Mouse (Mus musculus) CD4-positive helper T cell, adult 2 months (primary cell): ENCODE results near the gene Zdhhc3.

ENCODE experiments used
- DNase-seq: peaks from one replicate; pipeline ENCODE4 v3.0.0-alpha.2; 2012; ENCODE audit warnings: low read depth, missing footprints, low spot score

Zdhhc3 gene

DNA sequence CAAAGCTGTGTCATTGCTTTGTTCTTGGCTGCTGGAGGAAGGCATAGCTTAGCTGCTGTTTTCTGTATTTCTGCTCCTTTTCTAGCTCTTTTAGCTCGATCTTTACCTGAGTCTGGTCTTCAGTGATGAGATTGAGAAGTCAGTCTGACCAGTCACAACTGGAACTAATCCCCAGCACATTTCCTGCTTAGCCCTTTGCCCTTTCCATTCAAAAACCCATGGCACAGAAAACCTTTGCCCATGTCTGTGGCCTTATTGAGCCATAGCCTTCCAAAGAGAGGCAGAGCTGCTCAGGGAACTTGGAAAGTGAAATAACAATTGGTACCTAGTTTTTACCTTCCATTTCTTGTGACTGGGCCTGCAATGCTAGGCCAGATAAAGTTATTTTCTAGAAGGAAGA is 2.6 kb upstream of the Zdhhc3 start:
- DNase-seq: no peak

DNA sequence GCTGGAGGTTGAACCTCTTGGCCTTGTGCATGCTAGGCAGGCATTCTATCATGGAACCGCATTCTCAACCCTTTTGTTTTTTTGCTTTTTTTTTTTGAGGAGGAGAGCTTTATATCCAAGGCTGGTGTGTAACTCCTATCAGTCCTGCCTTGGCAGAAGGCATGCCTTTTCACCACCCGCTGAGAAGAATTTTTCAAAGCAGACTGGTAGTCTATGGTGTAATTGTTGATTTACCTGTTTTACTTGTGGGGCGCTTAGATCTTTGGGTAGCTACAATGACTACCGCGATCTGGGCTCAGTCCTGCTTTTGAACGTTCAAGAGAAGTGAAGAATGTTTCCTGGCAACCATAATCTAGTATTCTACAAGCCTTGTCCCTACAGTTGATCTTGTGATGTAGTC is 926 bp upstream of the Zdhhc3 start:
- no peak for DNase-seq

DNA sequence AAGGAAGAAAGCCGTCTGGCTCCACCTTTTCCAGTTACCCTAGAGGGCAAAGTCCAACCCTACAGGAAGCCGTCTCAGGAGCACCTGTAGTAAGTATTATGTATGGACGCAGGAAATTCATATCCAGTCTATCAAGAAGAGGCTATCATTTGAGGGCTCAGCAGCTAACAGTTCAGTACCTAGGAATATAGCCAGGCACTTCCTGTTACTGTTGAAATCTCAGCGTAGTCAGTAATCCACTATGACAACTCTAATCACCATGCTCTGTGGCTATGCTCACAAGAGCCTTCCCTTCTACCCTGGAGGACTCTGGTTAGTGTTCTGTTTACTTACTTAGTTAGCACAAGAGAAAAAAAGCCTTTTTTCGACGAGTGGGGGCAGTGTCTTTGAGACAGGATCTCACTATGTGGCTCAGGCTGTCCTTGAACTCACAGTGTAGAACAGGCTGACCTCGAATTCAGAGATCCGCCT is 1.2 kb downstream of the Zdhhc3 start:
- peak; percentile 38 for DNase-seq

DNA sequence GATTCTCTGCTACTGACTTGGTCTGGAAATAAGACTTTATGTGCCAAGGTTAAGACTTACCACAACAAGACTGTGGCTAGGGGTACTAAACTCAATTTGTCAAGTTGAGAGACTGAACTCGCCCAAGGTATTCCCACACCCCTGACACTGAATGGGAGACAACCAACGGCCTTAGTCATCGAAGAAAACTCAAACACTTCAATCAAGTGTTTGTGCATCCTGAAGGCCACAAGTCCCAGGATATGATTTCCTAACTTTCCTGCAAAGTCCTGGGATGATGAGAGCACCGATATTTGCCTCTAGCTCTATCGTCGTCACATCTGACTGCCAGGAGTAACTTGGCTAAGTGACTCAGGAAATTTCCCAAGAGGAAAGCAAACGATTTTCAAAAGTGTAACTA is 3.8 kb downstream of the Zdhhc3 start:
- DNase-seq: no peak

DNA sequence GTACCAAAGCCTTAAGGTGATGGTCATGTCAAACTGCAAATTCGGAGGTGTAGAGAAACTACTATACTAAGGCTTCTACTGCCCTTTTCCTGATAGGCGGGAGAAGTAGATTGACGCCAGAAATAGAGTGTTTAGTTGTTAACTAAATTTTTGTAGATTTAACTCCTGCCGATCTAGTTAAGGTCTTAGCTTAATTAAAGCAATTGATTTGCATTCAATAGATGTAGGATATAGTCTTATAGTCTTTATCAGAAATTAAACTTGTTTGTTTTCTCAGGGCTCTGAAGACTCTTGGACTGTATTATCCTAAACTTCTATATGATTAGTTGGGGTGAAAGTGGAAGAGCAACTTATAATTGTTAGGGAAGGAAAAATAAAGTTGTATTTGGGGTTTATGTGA is 5.8 kb downstream of the Zdhhc3 start:
- no peak for DNase-seq

DNA sequence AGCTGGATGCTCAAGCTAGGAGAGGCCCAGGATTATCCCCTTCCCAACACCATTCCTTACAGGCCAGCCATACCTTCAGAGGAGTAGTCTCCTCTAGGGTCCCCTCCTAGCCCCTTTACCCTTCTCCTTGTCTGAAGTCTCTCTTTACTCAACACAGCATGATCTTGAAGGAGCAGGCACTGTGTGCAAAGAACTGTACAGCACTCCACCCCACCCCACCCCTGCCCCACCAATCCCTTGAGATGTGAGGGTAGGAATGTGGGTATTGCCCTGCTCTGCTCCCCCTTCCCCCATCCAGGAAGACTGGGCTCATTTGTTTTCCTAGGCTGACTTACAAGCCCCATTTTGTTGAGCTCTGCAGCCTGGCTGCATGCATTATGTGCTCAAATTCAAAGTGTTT is 8.6 kb downstream of the Zdhhc3 start:
- no peak for DNase-seq

DNA sequence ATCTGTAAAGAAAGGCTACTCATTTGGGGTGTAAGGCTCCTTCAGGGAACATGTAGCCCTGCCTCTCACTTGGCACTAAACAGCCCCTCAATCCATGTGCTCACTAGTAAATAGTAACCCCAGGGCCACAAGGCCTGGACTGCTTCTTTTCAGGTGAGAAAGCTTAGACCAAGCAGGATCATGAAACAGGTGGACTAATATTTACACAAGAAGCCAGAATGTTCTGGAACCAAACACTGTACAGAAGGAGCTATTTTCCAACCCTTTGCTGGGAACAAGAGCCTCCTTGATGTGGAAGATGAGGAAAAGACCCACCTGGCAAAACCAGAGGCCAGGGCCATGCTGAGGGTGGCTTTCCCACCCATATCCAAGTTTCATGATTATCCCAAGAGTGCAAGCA is 9.6 kb downstream of the Zdhhc3 start:
- DNase-seq: no peak

DNA sequence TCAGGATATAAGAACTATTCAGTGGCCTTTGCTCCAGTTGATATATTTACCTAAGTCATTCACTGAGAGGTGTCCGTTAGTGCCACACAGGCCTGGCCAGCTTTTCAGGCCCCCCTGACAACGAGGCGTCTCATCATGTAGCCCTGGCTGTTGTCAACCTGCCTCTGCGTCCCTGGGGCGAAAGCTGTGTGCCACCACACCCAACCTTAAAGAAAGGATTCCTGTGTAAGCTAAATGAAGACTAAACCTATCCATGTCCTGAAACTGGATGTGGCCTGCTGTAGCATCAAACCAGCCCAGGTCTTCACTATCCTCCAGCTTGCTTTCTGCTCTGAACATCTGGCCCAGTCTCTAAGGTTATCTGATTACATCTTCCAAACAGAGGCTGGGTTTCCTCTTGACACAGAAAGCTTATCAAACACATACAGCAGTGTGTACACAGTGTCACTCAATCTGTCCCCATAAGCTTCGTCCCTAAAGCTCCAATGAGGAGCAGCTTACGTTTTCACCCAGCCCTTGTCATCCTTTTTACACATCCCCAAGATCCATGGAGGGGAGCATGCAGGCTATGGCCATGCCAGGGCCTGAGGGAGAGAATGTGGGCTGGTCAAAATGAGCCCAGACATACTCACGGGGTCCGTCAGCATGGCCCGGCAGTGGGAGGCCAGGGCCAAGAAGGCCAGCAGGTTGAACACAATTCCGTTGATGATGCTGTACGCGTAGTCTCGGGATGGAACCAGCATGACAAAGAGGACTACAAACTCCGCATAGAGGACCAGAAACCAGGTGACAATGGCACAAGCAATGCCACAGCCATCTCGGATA is 13.2 kb downstream of the Zdhhc3 start:
- no peak for DNase-seq

DNA sequence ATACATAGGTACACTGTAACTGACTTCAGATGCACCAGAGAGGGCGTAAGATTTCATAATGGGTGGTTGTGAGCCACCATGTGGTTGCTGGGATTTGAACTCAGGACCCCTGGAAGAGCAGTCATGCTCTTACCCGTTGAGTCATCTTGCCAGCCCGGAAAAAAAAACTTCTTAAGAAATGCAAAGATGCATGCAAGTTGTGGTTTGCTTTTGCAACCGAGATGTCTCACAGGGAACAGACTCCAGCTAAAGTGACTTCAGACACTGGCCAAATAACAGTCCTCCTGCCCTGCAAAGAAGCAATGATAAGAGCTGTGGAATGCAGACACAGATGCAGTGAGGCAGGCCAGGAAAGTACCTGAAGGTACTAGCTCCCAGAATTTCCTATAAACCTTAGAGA is 22.2 kb downstream of the Zdhhc3 start:
- DNase-seq: no peak

DNA sequence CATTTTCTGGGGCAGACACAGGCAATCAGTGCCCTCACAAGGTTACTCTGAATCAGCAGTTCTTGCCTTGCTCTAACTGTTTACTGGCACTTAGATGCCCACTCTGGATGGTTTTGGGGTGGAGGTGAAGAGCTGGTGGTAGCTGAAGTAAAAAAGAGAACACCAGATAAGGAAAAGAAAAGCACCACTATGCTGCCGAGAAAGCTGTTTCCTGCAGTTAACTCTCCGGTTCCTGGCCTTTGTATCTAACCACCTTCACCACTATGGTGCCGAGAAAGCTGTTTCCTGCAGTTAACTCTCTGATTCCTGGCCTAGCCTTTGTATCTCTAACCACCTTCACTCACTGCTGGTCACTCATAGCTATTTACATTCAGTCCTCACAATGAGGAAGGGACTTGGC is 25.4 kb downstream of the Zdhhc3 start:
- peak; percentile 30 for DNase-seq

DNA sequence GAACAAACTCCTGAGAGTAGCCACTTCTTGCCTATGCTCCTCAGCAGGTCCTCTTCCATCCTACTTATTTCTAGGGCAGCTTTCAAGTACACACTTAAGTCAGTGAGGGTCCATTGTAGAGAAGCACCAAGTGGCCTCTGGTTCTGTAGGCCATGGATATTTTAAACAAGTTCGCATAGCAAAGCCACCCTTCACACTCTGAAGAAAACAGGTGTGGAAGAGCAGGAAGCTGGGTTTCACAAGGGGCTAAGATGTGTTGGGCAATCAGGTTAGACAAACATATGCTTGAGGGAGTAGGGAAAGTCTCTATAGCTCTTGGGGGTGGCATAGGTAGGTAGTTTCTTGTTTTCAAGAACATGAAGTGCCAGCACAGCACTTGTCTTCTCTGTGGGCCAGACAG is 27.6 kb downstream of the Zdhhc3 start:
- no peak for DNase-seq

DNA sequence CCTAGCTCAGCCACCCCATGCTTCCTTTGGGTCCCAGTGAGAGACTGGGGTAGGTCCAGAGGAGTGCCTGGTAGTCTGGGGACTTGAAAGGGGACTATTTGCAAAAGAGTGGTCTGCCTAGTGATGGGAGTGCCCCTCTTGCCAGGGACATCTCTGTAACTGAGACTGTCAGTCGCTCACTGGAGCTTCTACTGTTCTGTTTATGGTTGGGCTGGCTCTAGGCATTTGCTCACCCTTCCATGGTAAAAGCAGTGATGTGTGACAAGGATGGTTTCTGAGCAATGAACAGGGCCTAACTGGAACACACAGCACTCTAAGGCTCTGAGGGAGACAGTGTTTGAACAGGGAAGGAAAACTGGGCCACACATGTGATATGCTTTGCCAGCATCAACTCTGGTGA is 32.2 kb downstream of the Zdhhc3 start:
- DNase-seq: no peak

DNA sequence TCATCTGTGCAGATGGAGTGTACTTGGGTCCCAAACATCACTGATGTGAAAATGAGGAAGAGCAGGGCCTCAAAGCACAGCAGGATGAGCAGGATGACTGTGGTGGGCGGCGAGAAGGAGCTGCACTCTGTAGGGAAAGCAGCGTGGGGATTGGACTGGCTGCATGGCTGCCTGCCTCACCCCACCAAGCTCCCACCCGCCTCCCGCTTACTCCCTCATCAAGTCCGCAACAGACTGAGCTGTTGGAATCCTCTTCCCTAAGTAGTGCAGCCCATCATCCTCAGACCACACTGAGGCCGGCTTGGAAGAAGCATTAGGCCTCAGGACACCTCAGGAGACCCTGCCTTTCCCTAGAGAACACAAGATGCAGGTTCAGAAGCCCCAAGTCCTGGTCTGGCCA is 32.6 kb downstream of the Zdhhc3 start:
- no peak for DNase-seq

DNA sequence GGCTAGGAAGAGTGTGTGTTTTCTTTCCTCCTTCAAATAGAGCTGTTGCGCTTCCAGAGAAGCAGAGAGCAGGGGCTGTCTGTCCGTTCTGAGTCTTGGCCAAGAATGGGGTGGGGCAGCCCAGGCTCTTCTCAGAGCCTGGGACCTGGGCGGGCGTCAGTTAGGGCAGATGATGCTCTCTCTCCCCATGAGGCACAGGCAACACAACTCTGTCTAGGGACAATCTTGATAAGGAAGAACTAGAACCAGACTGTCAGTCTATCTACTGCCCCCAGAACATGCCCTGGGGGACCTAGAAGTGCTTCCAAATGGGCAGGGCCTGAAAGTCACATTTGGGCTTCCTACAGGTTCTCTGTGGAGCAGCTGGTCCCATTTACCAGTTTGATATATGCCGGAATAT is 33.9 kb downstream of the Zdhhc3 start:
- no peak for DNase-seq

DNA sequence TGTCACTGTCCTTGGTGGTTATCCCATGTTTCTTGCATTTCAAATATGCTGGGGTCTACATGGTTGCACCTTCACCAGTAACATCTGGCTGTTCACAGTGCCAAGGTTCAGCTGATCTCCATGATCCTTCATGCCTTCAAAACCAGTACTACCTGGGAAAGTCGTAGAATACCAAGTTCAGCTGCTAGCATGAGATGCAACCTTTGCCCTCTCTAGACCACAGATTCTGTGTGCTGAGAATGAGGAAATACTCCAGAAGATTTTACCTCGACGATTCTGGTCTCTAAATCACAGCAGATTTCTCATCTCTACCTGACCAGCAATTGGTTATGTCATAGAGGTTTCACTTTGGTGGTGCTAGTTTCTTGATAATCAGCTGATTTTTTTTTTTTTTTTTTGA is 52.8 kb downstream of the Zdhhc3 start:
- DNase-seq: no peak

DNA sequence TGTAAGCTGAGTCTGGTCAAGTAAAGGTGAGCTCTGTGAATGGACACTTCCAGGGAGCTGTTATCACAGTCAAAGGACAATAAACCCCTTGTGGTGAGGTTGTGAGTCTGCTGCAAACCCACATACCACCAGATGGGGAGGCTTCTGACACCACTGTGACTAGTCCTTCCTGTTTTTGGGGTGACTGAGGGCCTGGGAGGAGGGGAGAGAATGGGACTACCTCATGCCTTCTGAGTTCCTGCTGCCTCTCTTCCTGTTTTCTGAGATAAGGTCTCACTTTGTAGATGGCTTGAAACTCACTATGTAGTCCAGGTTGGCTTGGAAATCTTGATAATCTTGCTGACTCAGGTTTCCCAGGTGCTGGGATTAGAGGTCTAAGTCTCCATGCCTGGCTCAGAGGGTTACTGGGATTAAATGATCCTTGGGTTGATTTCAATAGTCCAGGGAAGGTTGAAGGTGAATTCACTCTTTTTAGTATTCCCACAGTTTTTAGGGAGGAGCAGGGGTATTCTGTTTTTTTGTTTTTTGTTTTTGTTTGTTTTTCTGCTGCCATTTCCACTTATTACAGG is 54.2 kb downstream of the Zdhhc3 start:
- peak; percentile 75 for DNase-seq

DNA sequence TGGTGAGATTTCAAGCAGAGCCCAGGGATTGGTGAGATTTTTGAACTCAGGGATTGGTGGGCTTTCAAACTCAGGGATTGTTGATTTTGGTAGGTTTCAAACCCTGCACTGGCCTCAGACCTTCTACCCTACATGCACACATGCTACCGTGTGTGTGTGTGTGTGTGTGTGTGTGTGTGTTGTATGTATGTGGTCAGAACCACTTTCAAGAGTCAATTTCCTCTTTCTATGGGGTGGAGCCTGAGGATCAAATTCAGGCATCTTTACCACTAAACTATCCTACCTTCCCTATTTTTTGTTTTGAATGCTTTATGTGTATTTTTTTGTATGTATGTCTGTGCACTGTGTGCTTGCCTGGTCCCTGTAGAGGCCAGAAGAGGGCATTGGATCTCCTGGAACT is 65.3 kb downstream of the Zdhhc3 start:
- DNase-seq: no peak

DNA sequence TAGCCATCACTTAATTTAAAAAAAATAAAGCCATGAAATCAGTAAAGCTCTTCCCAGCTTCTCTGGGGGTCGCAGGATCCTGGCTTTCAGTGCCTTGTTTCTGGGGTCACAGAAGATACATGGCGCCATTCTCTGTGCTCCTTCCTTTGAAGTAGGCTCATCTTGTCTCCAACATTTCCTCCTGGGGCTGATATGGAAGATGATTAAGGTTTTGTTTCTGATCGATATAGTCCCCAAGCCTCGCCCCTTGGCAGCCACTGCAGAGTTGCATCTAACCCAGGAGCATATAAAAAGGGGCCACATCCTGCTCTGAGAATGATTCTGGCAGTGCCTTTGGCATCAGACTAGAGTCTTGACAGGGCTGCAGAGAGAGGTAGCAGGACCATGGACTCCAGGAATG is 78.6 kb downstream of the Zdhhc3 start, which contains the start of gene Tgm4:
TSS of gene Tgm4 (plus strand) at position 301 of the 400 bp plus-strand sequence.
- DNase-seq: no peak

DNA sequence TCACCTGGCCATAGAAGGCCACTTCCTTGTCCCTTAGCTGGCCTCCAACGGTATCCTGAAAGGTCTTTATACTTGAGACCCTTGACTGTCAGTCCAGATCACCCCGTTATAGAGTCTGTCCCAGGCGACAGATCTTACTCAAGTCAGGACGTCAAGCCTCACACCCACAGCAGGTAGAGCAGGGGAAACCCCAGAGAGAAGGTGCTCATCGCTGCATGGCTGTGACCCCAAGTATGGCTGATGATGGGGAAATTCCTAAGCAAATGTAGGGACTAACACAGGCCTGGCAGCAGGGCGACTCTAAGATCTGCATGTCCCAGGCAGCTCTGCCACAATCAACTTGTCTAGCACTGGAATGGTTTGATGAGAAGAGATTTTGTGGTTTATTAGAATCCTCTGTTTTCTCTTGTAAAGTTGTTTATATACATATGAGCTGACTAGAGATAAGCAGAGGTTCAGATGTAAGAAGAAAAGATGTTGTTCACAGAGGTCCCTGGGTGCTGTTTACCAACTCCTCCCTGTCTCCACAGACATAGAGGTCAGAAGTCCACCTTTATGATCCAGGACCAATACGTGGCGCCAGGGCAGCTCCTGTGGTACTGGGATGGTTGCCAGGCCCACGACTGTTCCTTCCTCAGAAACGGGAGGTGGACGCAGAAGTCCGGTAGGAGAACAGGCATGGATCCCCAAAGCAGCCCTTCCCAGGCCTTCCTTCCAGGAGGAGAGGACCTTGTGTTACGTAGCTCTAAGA is 81.3 kb downstream of the Zdhhc3 start:
- no peak for DNase-seq

DNA sequence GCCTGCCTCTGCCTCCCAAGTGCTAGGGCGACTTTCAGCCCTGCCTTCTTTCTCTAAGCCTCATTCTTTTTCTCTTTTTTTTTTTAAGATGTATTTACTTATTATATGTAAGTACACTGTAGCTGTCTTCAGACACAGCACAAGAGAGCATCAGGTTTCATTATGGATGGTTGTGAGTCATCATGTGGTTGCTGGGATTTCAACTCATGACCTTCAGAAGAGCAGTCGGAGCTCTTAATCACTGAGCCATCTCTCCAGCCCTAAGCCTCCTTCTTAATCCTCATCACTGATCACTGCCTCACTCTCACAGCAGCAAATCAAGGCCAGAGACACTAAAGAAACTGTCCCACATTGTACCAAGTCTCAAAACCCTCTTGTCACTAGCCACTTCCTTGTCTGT is 88.8 kb downstream of the Zdhhc3 start:
- no peak for DNase-seq

DNA sequence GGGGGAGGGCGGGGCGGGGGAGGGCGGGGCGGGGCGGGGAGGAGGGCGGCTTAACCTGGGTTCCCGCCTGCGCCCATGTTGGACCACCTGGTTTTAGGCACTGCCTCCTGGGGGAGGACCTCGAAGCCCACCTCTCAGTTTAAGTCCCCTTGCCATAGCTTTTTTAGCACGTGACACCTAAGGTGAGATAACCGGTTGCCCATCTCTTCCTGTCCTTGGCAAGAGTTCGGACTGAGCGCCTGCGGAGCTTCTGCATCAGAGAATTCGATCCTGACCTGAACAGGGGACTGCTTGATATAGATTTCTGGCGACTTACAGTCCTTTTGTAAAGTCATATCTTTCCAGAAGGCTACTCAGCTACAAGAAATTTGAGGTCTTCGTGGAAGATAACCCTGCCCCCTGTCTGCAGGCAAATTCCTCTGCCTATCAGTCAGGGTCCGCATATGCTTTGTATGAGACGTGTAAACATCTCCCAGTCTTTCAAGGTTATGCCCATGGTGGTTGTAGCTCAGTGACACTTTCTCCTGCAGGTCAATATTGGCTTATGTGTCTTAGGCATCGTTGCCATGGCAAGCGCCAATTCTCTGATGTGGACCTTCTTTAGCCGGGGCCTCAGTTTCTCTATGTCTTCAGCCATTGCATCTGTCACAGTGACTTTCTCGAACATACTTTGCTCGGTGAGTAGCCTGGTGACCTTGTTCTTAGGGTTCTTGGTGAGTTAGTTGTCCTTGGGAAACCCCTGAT is 91.2 kb downstream of the Zdhhc3 start:
- peak; percentile 30 for DNase-seq
